Mouse (Mus musculus): ENCODE measurements at regions not wholly inside any gene's neighbourhood (a gene's known extent, or its start where the extent isn't known, plus 50 kb on each side); places are given as distances from the start of the nearest gene placed in this dataset.
A peak's percentile ranks its signal among the peaks of the same experiment; 100 is the strongest.

GRCm38 (mm10) chr1:34739621-34740020, 103.2 kb downstream of the Fam168b start:
- no peak for DNase-seq

GRCm38 (mm10) chr1:34740891-34741290, 102.0 kb downstream of the Fam168b start:
- no peak for DNase-seq

GRCm38 (mm10) chr1:34742234-34742633, 100.6 kb downstream of the Fam168b start:
- no peak for DNase-seq

- no peak for DNase-seq
Observed at GRCm38 (mm10) chr1:34745881-34746280, 97.0 kb downstream of the Fam168b start.

GRCm38 (mm10) chr1:34749161-34750040, 93.5 kb downstream of the Fam168b start:
- DNase-seq, result peak in 1 of 2 experiments; percentile 5

- DNase-seq, result peak; percentile 26 to 40
Observed at GRCm38 (mm10) chr1:34750061-34751054, 92.5 kb downstream of the Fam168b start.

GRCm38 (mm10) chr1:34751128-34751527, 91.7 kb downstream of the Fam168b start:
- peak in 1 of 2 experiments; percentile 2 for DNase-seq

- no peak for DNase-seq
Observed at GRCm38 (mm10) chr1:34753581-34753980, 89.3 kb downstream of the Fam168b start.

- no peak for DNase-seq
Observed at GRCm38 (mm10) chr1:34760547-34760946, 82.3 kb downstream of the Fam168b start.

GRCm38 (mm10) chr1:34761436-34761835, 81.4 kb downstream of the Fam168b start:
- DNase-seq, result no peak

- no peak for DNase-seq
Observed at GRCm38 (mm10) chr1:34761870-34762269, 81.0 kb downstream of the Fam168b start.

Data from kidney, postnatal 4 days (tissue).